Mouse (Mus musculus) kidney, embryonic 15.5 days (tissue): ENCODE results near the gene Comp. TPM values are rescaled to one million over a fixed set of nuclear protein-coding genes. Genes with fewer than 3 reads are reported as not detected.

Experiments used
- ATAC-seq: fragments of 200-750 bp; cut with Nextera tagmentation; replicated peaks from 2 replicates; pipeline ENCODE4 v1.8.0; 2017; ENCODE audit warnings: moderate TSS enrichment; ENCODE audit not compliant: low FRiP score
- H3K27ac ChIP-seq: fragments of 300-500 bp; sonication (generic); 2 replicates; pipeline ENCODE4 v1.5.1; 2015; ENCODE audit warnings: mild to moderate bottlenecking, inconsistent platforms
- H3K27me3 ChIP-seq: fragments of 300-500 bp; sonication (generic); 2 replicates; pipeline ENCODE4 v1.6.1; 2015; ENCODE audit warnings: inconsistent platforms
- H3K36me3 ChIP-seq: fragments of 300-500 bp; sonication (generic); 2 replicates; pipeline ENCODE4 v1.6.1; 2015; ENCODE audit warnings: inconsistent platforms
- H3K4me1 ChIP-seq: fragments of 300-500 bp; sonication (generic); 2 replicates; pipeline ENCODE4 v1.6.1; 2015; ENCODE audit warnings: inconsistent platforms
- H3K4me2 ChIP-seq: fragments of 300-500 bp; sonication (generic); 2 replicates; pipeline ENCODE4 v1.6.1; 2015; ENCODE audit warnings: moderate library complexity, mild to moderate bottlenecking, inconsistent platforms
- H3K4me3 ChIP-seq: fragments of 300-500 bp; sonication (generic); replicated peaks from 2 replicates; pipeline ENCODE4 v1.5.1; 2015; ENCODE audit warnings: mild to moderate bottlenecking, inconsistent platforms
- H3K9ac ChIP-seq: fragments of 300-500 bp; sonication (generic); 2 replicates; pipeline ENCODE4 v1.6.1; 2015; ENCODE audit warnings: mild to moderate bottlenecking, inconsistent platforms
- H3K9me3 ChIP-seq: fragments of 300-500 bp; sonication (generic); replicated peaks from 2 replicates; pipeline ENCODE4 v1.6.1; 2016; ENCODE audit warnings: inconsistent platforms
- WGBS: fragments of 180-500 bp; shearing (Covaris S2); methylation state at CpG from one replicate; pipeline ENCODE4 v1.1.7; 2015; ENCODE audit warnings: mixed read lengths; 5-methylcytosine and 5-hydroxymethylcytosine counted together
- polyA plus RNA-seq: library from polyadenylated mRNA; unstranded; fragments of >200 nt; fragmentation: Nextera tagmentation; extraction: Ambion mirVana; gene quantifications from 2 replicates; pipeline ENCODE4 v1.2.1, GENCODE M21; 2015

Comp gene
- polyA plus RNA-seq, 1 experiment from 2014 or later, result 0.40 TPM

GRCm38 (mm10) chr8:70340659-70341058, 32.7 kb upstream of the Comp start:
- 91% methylated on average over 7 of the region's 7 CpGs for WGBS
- Histone ChIP-seq H3K36me3 (peaks cover 94% of the 10 kb centered on the region), H3K4me2 (no peak overlapping the region), H3K27ac (no peak overlapping the region), H3K4me1 (no peaks in the 10 kb centered on the region), H3K27me3 (no peaks in the 10 kb centered on the region), H3K4me3 (no peak overlapping the region), H3K9ac (no peak overlapping the region), H3K9me3 (no peaks in the 10 kb centered on the region)
- ATAC-seq, result no peak

- no peak overlapping the region for H3K4me2 ChIP-seq
- no peak overlapping the region for H3K9ac ChIP-seq
- no peaks in the 10 kb centered on the region for H3K9me3 ChIP-seq
- no peak for ATAC-seq
- H3K36me3 ChIP-seq, result peaks cover 91% of the 10 kb centered on the region
- no peak overlapping the region for H3K4me3 ChIP-seq
- no peaks in the 10 kb centered on the region for H3K27me3 ChIP-seq
- peaks cover 3% of the 10 kb centered on the region; the same call in 1 of the 2 replicates for H3K4me1 ChIP-seq
- 87% methylated on average over 14 of the region's 14 CpGs for WGBS
- H3K27ac ChIP-seq, result no peak overlapping the region
Measured at GRCm38 (mm10) chr8:70342007-70342406, 31.4 kb upstream of the Comp start.

- Histone ChIP-seq H3K9ac (no peak overlapping the region), H3K4me2 (no peak overlapping the region), H3K27ac (no peak overlapping the region), H3K36me3 (peaks cover 83% of the 10 kb centered on the region), H3K4me3 (no peak overlapping the region), H3K27me3 (no peaks in the 10 kb centered on the region), H3K9me3 (no peaks in the 10 kb centered on the region), H3K4me1 (peaks cover 6% of the 10 kb centered on the region)
- 65% methylated on average over 7 of the region's 7 CpGs for WGBS
- no peak for ATAC-seq
Measured at GRCm38 (mm10) chr8:70343076-70343475, 30.3 kb upstream of the Comp start.

- Histone ChIP-seq H3K36me3 (peaks cover 83% of the 10 kb centered on the region), H3K4me1 (peaks cover 12% of the 10 kb centered on the region), H3K4me2 (no peak overlapping the region), H3K9ac (no peak overlapping the region), H3K4me3 (no peak overlapping the region), H3K9me3 (no peaks in the 10 kb centered on the region), H3K27ac (no peak overlapping the region), H3K27me3 (no peaks in the 10 kb centered on the region)
- 47% methylated on average over 6 of the region's 6 CpGs for WGBS
- ATAC-seq, result no peak
Measured at GRCm38 (mm10) chr8:70343696-70344095, 29.7 kb upstream of the Comp start.

GRCm38 (mm10) chr8:70344279-70344678, 29.1 kb upstream of the Comp start:
- ATAC-seq, result no peak
- no peak overlapping the region for H3K27ac ChIP-seq
- H3K4me1 ChIP-seq, result peaks cover 18% of the 10 kb centered on the region
- no peak overlapping the region for H3K4me3 ChIP-seq
- H3K36me3 ChIP-seq, result peaks cover 83% of the 10 kb centered on the region
- no peak overlapping the region for H3K4me2 ChIP-seq
- WGBS, result 85% methylated on average over 2 of the region's 2 CpGs
- H3K27me3 ChIP-seq, result no peaks in the 10 kb centered on the region
- no peak overlapping the region for H3K9ac ChIP-seq
- H3K9me3 ChIP-seq, result no peaks in the 10 kb centered on the region

- Histone ChIP-seq H3K27me3 (no peaks in the 10 kb centered on the region), H3K27ac (no peak overlapping the region), H3K9ac (no peak overlapping the region), H3K9me3 (no peaks in the 10 kb centered on the region), H3K4me3 (no peak overlapping the region), H3K36me3 (peaks cover 63% of the 10 kb centered on the region), H3K4me1 (peaks cover 48% of the 10 kb centered on the region), H3K4me2 (no peak overlapping the region)
- ATAC-seq, result no peak
- WGBS, result 86% methylated on average over 4 of the region's 4 CpGs
Measured at GRCm38 (mm10) chr8:70347443-70347842, 25.9 kb upstream of the Comp start.

- Histone ChIP-seq H3K9ac (no peak overlapping the region), H3K4me2 (no peak overlapping the region), H3K9me3 (no peaks in the 10 kb centered on the region), H3K4me3 (no peak overlapping the region), H3K36me3 (peaks cover 58% of the 10 kb centered on the region), H3K27me3 (no peaks in the 10 kb centered on the region), H3K27ac (no peak overlapping the region), H3K4me1 (peaks cover 48% of the 10 kb centered on the region)
- WGBS, result 65% methylated on average over 1 of the region's 1 CpGs
- ATAC-seq, result no peak
Measured at GRCm38 (mm10) chr8:70347860-70348420, 25.4 kb upstream of the Comp start.

GRCm38 (mm10) chr8:70351035-70351999, 22.0 kb upstream of the Comp start:
- peak overlapping the region; percentile 91; the same call in 1 of the 2 replicates for H3K27ac ChIP-seq

GRCm38 (mm10) chr8:70352000-70352384, 21.4 kb upstream of the Comp start:
- 10% methylated on average over 3 of the region's 3 CpGs for WGBS
- ATAC-seq, result no peak
- Histone ChIP-seq H3K9ac (peak overlapping the region; percentile 99), H3K4me2 (peak overlapping the region; percentile 96), H3K27ac (peak overlapping the region; percentile 91; the same call in 1 of the 2 replicates), H3K4me3 (peak overlapping the region; percentile 99), H3K27me3 (no peaks in the 10 kb centered on the region), H3K4me1 (peaks cover 53% of the 10 kb centered on the region), H3K36me3 (peaks cover 26% of the 10 kb centered on the region), H3K9me3 (no peaks in the 10 kb centered on the region)

More at GRCm38 (mm10) chr8:70351035-70351999, 22.0 kb upstream of the Comp start:
- peak overlapping the region; percentile 99 for H3K4me3 ChIP-seq
- H3K36me3 ChIP-seq, result peaks cover 31% of the 10 kb centered on the region
- H3K9me3 ChIP-seq, result no peaks in the 10 kb centered on the region
- no peaks in the 10 kb centered on the region for H3K27me3 ChIP-seq
- peak overlapping the region; percentile 96 for H3K4me2 ChIP-seq
- WGBS, result 45% methylated on average over 15 of the region's 15 CpGs
- ATAC-seq, result no peak
- H3K9ac ChIP-seq, result peak overlapping the region; percentile 99
- peaks cover 53% of the 10 kb centered on the region for H3K4me1 ChIP-seq

- Histone ChIP-seq H3K36me3 (peaks cover 26% of the 10 kb centered on the region), H3K9me3 (no peaks in the 10 kb centered on the region), H3K27me3 (no peaks in the 10 kb centered on the region), H3K4me1 (peaks cover 53% of the 10 kb centered on the region), H3K4me2 (peak overlapping the region; percentile 96), H3K9ac (peak overlapping the region; percentile 99), H3K4me3 (peak overlapping the region; percentile 99), H3K27ac (peak overlapping the region; percentile 91)
- ATAC-seq, result peak; percentile 46
- 0% methylated on average over 61 of the region's 64 CpGs for WGBS
Measured at GRCm38 (mm10) chr8:70352657-70353151, 20.7 kb upstream of the Comp start.

- no peaks in the 10 kb centered on the region for H3K27me3 ChIP-seq
- H3K9me3 ChIP-seq, result no peaks in the 10 kb centered on the region
- H3K4me1 ChIP-seq, result peaks cover 48% of the 10 kb centered on the region
- peak within 1 kb of the TSS; percentile 99 for H3K4me3 ChIP-seq
- peak; percentile 92 for ATAC-seq
- peak within 1 kb of the TSS; percentile 96 for H3K4me2 ChIP-seq
- peak within 1 kb of the TSS; percentile 99 for H3K9ac ChIP-seq
- peaks cover 22% of the 10 kb centered on the region for H3K36me3 ChIP-seq
- under 1% methylated on average over 69 of the region's 69 CpGs for WGBS
- peak within 1 kb of the TSS; percentile 91 for H3K27ac ChIP-seq
Measured at GRCm38 (mm10) chr8:70353194-70353817, 20.1 kb upstream of the Comp start, which contains the start of gene Upf1. Gene Upf1 (minus strand): TSS chr8:70353278.
